Mouse (Mus musculus): ENCODE measurements around the gene Spats2. TPM values are rescaled to one million over a fixed set of nuclear protein-coding genes. Genes with fewer than 3 reads are reported as not detected.
A peak's percentile ranks its signal among the peaks of the same experiment; 100 is the strongest.
"Not testable (repeated sequence)": the region's sequence is repeated elsewhere in the genome, so short reads cannot be mapped to it uniquely, and the experiment has no call there.

Gene Spats2
- polyA plus RNA-seq, 1 experiment from 2014 or later, result 11.5 TPM

DNA sequence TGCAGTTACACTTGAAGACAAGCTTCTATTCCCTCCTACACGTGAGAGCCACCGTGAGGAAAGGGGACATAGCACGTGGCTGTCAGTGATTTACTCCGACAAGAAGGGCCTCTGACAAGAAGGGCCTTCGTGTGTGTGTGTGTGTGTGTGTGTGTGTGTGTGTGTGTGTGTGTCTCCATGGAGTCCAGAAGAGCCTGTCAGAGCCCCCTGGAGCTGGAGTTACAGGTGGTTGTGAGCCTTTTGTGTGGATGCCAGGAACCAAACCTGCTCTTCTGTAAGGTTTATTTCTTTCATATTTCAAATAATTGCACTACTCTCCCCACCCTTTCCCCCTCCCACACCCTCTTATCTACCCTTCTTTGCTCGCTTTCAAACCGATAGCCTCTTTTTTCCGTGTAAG lies 25.6 kb downstream of the Spats2 start:
- ATAC-seq (ENCODE audit: low read depth) (no peak), DNase-seq (no peak)
- no peak overlapping the region for H3K4me2 ChIP-seq
- H3K9me3 ChIP-seq (replicated peaks), result no peaks in the 10 kb centered on the region
- H3K4me3 ChIP-seq (replicated peaks), result no peak overlapping the region
- H3K4me1 ChIP-seq (replicated peaks), result peaks cover 3% of the 10 kb centered on the region; the same call in 1 of the 2 replicates
- no peak overlapping the region for H3K27ac ChIP-seq
- 66% methylated on average over 8 of the region's 8 CpGs for WGBS (ENCODE audit: insufficient replicate concordance)
- peaks cover 35% of the 10 kb centered on the region for H3K36me3 ChIP-seq
- no peak overlapping the region for H3K9ac ChIP-seq
- no peaks in the 10 kb centered on the region for H3K27me3 ChIP-seq

DNA sequence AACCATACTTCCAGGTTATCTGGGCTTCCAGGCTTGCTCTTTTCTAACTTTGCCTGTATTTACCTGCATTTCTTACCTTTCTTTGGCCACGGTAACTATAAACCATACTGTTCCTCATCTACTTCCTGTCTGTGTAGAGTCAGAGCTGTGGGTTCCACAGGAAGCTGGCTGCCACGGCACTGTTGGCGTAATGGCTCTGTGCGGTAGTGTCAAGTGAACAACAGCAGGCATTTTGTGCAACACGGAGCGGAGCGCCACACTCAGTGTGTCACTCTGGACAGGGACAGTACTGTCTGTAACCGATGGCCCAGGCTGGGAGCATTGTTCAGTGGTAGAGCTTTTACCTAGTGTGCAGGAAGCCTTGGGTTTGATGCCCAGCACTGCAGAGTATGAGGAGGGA lies 27.8 kb downstream of the Spats2 start:
- WGBS (ENCODE audit: insufficient replicate concordance), result 86% methylated on average over 8 of the region's 8 CpGs
- no peak for DNase-seq

DNA sequence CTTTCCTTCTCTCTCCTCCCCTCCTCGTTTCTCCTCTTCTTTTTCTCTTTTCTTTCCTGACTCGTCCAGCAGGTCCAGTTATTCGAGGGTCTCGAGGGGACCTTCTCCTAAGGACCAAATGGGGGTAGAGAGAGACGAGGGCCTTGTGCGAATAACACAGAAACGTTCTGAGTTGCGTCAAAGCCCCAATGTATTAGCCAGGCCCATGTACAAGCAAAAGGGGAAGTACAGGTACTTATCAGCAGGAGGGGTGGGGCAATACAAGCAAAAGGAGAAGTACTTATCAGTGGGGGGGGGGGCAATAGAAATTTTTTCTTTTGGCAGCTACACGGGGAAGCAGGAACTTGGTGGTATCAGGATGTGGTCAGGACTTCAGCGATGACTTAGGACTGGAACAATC lies 28.8 kb downstream of the Spats2 start:
- H3K4me3 ChIP-seq (replicated peaks); H3K27ac ChIP-seq; DNase-seq; H3K4me2 ChIP-seq; H3K9ac ChIP-seq; ATAC-seq (ENCODE audit: low read depth); H3K9me3 ChIP-seq (replicated peaks); H3K4me1 ChIP-seq (replicated peaks); H3K27me3 ChIP-seq: not testable (repeated sequence)
- H3K36me3 ChIP-seq, result peaks cover 21% of the 10 kb centered on the region
- 61% methylated on average over 10 of the region's 10 CpGs for WGBS (ENCODE audit: insufficient replicate concordance)

More for the DNA sequence above, 27.8 kb downstream of the Spats2 start:
- H3K9ac ChIP-seq, result no peak overlapping the region
- H3K36me3 ChIP-seq, result peaks cover 26% of the 10 kb centered on the region
- no peak for ATAC-seq (ENCODE audit: low read depth)
- H3K9me3 ChIP-seq (replicated peaks), result no peaks in the 10 kb centered on the region
- no peak overlapping the region for H3K27ac ChIP-seq
- H3K4me3 ChIP-seq (replicated peaks), result no peak overlapping the region
- H3K27me3 ChIP-seq, result no peaks in the 10 kb centered on the region
- H3K4me2 ChIP-seq, result no peak overlapping the region
- peaks cover 3% of the 10 kb centered on the region; the same call in 1 of the 2 replicates for H3K4me1 ChIP-seq (replicated peaks)

DNA sequence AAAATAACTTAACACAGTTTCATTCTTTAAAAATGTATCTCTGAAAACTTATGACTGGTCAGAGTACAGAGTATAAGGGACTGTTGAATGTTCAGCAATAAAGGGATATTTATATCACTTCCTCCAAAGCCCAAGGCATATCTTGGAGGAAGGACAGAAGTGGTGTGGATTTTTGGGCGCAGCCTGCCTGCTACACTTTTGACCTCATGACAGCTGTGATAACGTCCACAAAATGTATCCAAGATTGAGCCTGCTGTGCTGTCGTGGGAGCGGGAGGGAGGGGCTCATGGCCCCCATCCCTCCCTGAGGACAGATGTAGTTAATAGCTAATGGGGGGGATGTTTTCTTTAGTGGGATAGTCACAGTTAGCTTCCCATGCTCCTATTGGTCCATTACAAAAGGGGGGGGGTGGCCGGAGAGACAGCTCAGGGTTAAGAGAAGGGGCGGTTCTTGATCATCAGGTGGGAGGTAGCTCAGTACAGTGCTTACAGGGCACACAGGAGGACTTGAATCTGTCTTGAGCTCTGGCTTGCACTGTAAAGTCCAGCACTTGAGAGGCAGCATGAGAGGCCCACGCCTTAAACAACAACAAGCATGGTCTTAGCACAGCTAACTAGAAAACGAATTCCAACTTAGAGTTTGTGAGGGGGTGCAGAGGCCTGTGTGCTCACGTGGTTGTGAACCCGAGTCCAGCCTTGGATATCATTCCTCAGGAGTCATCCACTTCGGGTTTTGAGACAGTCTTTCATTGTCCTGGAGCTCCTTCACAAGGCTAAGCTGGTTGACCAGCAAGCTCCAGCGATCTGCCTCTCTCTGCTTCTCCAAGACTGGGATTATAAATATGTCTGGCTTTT lies 38.0 kb downstream of the Spats2 start:
- Histone ChIP-seq H3K4me2 (no peak overlapping the region), H3K4me1 (replicated peaks) (no peaks in the 10 kb centered on the region), H3K9ac (no peak overlapping the region), H3K9me3 (replicated peaks) (no peaks in the 10 kb centered on the region), H3K27ac (no peak overlapping the region), H3K27me3 (no peaks in the 10 kb centered on the region), H3K36me3 (peaks cover 11% of the 10 kb centered on the region), H3K4me3 (replicated peaks) (no peak overlapping the region)
- WGBS (ENCODE audit: insufficient replicate concordance), result 68% methylated on average over 12 of the region's 12 CpGs
- no peak for DNase-seq
- no peak for ATAC-seq (ENCODE audit: low read depth)

DNA sequence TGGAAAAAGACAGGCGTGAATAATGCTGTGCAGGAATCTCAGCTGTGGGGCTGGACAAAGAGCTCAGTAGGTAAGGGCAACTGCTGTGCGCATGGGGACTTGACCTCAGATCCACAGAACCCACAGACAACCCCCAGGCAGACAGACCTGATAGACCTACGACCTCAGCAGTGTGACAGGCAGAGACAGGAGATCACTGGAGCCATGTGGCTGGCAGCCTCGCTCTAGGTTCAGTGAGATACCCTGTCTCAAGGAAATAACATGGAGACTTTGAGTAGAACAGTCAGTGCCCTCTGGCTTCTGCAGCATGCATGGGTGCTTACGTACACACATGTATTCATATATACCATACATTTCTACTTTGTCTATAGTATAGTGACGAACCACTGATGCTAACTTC lies 46.4 kb downstream of the Spats2 start:
- no peak overlapping the region for H3K9ac ChIP-seq
- 83% methylated on average over 6 of the region's 6 CpGs for WGBS (ENCODE audit: insufficient replicate concordance)
- H3K4me2 ChIP-seq, result no peak overlapping the region
- no peaks in the 10 kb centered on the region for H3K27me3 ChIP-seq
- H3K27ac ChIP-seq, result no peak overlapping the region
- ATAC-seq (ENCODE audit: low read depth), result no peak
- 0 out of 2 replicates have a peak, but pooled peaks cover 3% of the 10 kb centered on the region for H3K9me3 ChIP-seq (replicated peaks)
- H3K4me1 ChIP-seq (replicated peaks), result no peaks in the 10 kb centered on the region
- no peak for DNase-seq
- H3K36me3 ChIP-seq, result peaks cover 12% of the 10 kb centered on the region; the same call in 1 of the 2 replicates
- H3K4me3 ChIP-seq (replicated peaks), result no peak overlapping the region

DNA sequence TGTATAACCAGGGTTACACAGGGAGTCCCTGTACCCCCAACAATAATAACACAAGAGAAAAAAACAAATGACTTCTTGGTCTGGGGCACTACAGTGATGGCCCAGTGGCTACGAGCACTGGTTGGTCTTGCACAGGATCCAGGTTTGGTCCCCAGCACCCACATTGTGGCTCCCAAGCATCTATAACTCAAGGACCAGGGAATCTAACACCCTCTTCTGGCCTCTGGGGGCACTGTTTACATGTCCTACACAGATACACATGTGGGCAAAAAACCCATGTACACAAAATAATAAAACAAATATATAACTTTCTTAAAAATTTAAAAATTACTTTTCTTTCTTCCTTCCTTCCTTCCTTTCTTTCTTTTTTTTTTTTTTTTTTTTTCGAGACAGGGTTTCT lies 53.9 kb downstream of the Spats2 start:
- Histone ChIP-seq H3K9me3 (replicated peaks) (no peaks in the 10 kb centered on the region), H3K4me1 (replicated peaks) (peaks cover 10% of the 10 kb centered on the region), H3K27ac (no peak overlapping the region), H3K4me3 (replicated peaks) (no peak overlapping the region), H3K36me3 (peaks cover 32% of the 10 kb centered on the region), H3K9ac (no peak overlapping the region), H3K4me2 (no peak overlapping the region), H3K27me3 (no peaks in the 10 kb centered on the region)
- DNase-seq (no peak), ATAC-seq (ENCODE audit: low read depth) (no peak)
- 64% methylated on average over 1 of the region's 2 CpGs for WGBS (ENCODE audit: insufficient replicate concordance)

DNA sequence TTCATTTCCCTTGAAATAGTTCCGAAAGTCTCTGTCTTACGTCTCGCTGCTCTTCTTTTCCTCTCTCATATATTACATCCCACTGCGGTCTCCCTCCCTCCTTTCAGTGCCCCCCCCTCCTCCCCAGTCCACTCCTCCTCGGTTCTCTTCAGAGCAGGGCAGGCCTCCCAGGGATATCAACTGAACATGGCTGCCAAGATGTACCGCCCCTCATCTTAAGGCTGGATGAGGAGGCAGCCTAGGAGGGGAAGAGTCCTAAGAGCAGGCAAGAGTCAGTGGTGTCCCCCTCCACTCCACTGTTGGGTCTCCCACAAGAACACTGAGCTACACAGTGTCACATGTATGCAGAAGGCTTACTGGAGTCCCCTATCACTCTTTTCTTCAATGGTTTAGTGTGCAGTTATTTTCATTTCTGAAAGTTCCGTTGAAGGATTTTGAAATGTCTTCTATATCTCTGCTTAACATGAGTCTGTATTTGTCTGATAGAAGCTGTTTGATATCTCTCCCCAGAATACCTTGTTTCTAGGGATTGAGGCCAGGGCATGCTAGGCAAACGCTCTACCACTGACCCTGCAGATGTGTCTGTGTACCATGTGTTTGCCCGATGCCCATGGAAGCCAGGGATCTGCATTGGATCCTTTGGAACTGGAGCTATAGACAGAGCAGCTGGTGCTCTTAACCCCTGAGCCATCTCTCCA lies 58.6 kb downstream of the Spats2 start:
- ATAC-seq (ENCODE audit: low read depth), result peak; percentile 86
- Histone ChIP-seq H3K9me3 (replicated peaks) (no peaks in the 10 kb centered on the region), H3K27me3 (no peaks in the 10 kb centered on the region), H3K4me3 (replicated peaks) (no peak overlapping the region), H3K36me3 (peaks cover 37% of the 10 kb centered on the region), H3K9ac (peak overlapping the region; percentile 19; the same call in 1 of the 2 replicates), H3K27ac (peak overlapping the region; percentile 62), H3K4me2 (no peak overlapping the region), H3K4me1 (replicated peaks) (peaks cover 16% of the 10 kb centered on the region)
- DNase-seq, result peak; percentile 6
- 54% methylated on average over 9 of the region's 9 CpGs for WGBS (ENCODE audit: insufficient replicate concordance)

DNA sequence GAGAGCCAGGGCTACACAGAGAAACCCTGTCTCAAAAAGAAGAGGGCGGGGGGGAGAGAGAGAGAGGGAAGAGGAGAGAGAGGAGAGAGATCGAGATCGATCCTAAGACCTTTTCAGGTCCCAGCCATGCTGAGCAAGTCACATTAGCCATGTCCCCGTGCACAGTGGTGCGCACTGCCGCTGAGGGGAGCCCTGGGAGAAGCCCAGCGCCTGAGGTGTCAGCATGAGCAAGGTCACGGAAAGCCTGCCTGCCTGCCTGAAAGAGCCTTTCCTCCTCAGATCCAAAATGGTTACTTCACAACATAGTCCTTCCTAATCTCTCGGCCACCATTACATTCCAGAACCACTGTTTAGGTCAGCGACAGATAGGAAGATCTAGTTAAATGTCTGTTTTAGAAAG lies 68.6 kb downstream of the Spats2 start:
- 75% methylated on average over 10 of the region's 10 CpGs for WGBS (ENCODE audit: insufficient replicate concordance)
- peaks cover 19% of the 10 kb centered on the region for H3K36me3 ChIP-seq
- ATAC-seq (ENCODE audit: low read depth) (no peak), DNase-seq (no peak)
- H3K9ac ChIP-seq, result no peak overlapping the region
- 0 out of 2 replicates have a peak, but pooled peaks cover 3% of the 10 kb centered on the region for H3K4me1 ChIP-seq (replicated peaks)
- no peak overlapping the region for H3K4me2 ChIP-seq
- H3K9me3 ChIP-seq (replicated peaks), result no peaks in the 10 kb centered on the region
- no peak overlapping the region for H3K4me3 ChIP-seq (replicated peaks)
- H3K27me3 ChIP-seq, result no peaks in the 10 kb centered on the region
- no peak overlapping the region for H3K27ac ChIP-seq

DNA sequence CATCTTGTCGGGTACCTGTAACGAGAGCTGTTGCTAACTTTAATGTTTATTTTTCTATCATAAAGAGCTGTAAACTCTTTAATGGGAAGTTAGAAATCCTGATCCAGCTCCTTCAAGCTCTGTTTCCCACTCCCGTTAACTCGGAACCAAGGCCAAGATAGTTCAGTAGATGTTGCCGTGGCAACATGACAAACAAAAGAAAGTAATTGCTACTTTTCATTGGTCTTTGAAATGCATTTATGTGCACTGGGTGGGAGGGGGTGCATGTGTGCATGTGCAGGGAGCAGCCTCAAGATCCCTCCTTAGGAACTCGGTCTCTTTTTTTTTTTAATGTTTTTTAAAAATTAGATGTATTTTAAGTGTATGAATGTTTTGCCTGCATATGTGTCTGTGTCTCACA lies 69.3 kb downstream of the Spats2 start:
- H3K27me3 ChIP-seq, result no peaks in the 10 kb centered on the region
- H3K27ac ChIP-seq, result no peak overlapping the region
- DNase-seq (no peak), ATAC-seq (ENCODE audit: low read depth) (no peak)
- peaks cover 25% of the 10 kb centered on the region for H3K36me3 ChIP-seq
- no peak overlapping the region for H3K9ac ChIP-seq
- no peaks in the 10 kb centered on the region for H3K9me3 ChIP-seq (replicated peaks)
- H3K4me2 ChIP-seq, result no peak overlapping the region
- 78% methylated on average over 6 of the region's 6 CpGs for WGBS (ENCODE audit: insufficient replicate concordance)
- 0 out of 2 replicates have a peak, but pooled peaks cover 3% of the 10 kb centered on the region for H3K4me1 ChIP-seq (replicated peaks)
- no peak overlapping the region for H3K4me3 ChIP-seq (replicated peaks)

DNA sequence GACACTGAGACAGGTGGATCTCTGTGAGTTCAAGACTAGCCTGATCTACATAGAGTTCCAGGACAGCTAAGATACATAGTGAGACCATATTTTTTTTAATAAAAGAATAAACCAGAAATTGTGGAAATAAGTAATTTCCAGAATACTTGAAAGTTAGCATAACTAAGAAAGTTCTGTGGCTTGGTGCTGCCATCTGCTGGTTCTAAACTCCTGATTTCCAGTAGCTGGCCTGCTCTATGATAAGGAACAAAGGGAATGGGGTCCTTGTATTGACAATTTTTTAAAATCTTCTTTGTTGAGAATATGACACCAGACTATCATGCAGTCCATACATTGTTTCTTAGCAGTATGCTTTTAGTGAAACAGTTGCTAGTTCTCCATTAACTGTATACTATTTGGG lies 73.0 kb downstream of the Spats2 start:
- H3K36me3 ChIP-seq, result peaks cover 16% of the 10 kb centered on the region
- no peak overlapping the region for H3K9ac ChIP-seq
- H3K27ac ChIP-seq, result no peak overlapping the region
- H3K27me3 ChIP-seq, result no peaks in the 10 kb centered on the region
- H3K4me3 ChIP-seq (replicated peaks), result no peak overlapping the region
- no peaks in the 10 kb centered on the region for H3K9me3 ChIP-seq (replicated peaks)
- DNase-seq (no peak), ATAC-seq (ENCODE audit: low read depth) (no peak)
- no peaks in the 10 kb centered on the region for H3K4me1 ChIP-seq (replicated peaks)
- no peak overlapping the region for H3K4me2 ChIP-seq

DNA sequence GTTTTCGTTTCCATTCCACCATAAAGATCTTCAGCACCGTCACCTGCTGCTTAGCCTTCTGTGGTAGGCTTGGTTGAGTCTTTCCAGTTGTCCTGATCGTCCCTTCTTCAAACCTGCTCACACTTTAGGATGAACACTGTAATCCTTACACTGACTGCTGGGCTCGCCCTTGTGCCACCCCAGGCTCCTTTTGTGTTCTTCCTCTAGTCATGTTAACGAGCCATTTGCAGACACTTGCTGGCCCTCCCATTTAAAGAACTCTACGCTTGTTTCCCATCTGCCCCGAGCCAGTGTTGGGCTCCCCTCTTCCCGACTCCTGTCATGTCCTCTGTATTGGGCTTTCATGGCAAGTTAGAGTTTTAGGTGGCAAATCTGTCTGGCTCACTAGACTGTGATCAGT lies 80.2 kb downstream of the Spats2 start:
- Histone ChIP-seq H3K27ac (no peak overlapping the region), H3K9ac (no peak overlapping the region), H3K9me3 (replicated peaks) (no peaks in the 10 kb centered on the region), H3K36me3 (peaks cover 28% of the 10 kb centered on the region), H3K4me1 (replicated peaks) (no peaks in the 10 kb centered on the region), H3K4me2 (no peak overlapping the region), H3K27me3 (no peaks in the 10 kb centered on the region), H3K4me3 (replicated peaks) (no peak overlapping the region)
- ATAC-seq (ENCODE audit: low read depth) (no peak), DNase-seq (no peak)
- WGBS (ENCODE audit: insufficient replicate concordance), result 77% methylated on average over 8 of the region's 8 CpGs

Data from liver, embryonic 13.5 days (tissue).